Mouse (Mus musculus): ENCODE measurements at regions not wholly inside any gene's neighbourhood (a gene's known extent, or its start where the extent isn't known, plus 50 kb on each side); places are given as distances from the start of the nearest gene placed in this dataset.

- Histone ChIP-seq H3K4me1 (ENCODE audit: insufficient read depth, low read depth, low read length) (no peaks in the 10 kb centered on the region), H3K27me3 (ENCODE audit: insufficient read depth, low read length) (no peaks in the 10 kb centered on the region), H3K4me3 (ENCODE audit: low read depth, low read length) (no peak overlapping the region), H3K36me3 (replicated peaks) (no peaks in the 10 kb centered on the region), H3K9me3 (replicated peaks) (peaks cover 8% of the 10 kb centered on the region)
- no peak for ATAC-seq (ENCODE audit: extremely low read depth, insufficient number of reproducible peaks, low FRiP score, poor library complexity, severe bottlenecking)
- no peak for TF ChIP-seq CTCF (IDR thresholded peaks at IDR 0.05; ENCODE audit: low read depth, low read length)
- no peak for TF ChIP-seq GATA2 (IDR thresholded peaks at IDR 0.05; ENCODE audit: borderline replicate concordance, low read depth, low read length)
- TF ChIP-seq TAL1 (conservative IDR thresholded peaks at IDR 0.05; ENCODE audit: low read depth, low read length) = no peak
- no peak for TF ChIP-seq GATA1 (IDR thresholded peaks at IDR 0.05; ENCODE audit: borderline replicate concordance, low read length)
- no peak for TF ChIP-seq POLR2AphosphoS5 (IDR thresholded peaks at IDR 0.05; ENCODE audit: insufficient replicate concordance, low read depth, low read length)
- no peak for DNase-seq (ENCODE audit: low spot score)
These were observed 234.2 kb upstream of the Tbx18 start for GRCm38 (mm10) chr9:87965103-87965780.

- no peak for TF ChIP-seq CTCF (IDR thresholded peaks at IDR 0.05; ENCODE audit: low read depth, low read length)
- TF ChIP-seq GATA2 (IDR thresholded peaks at IDR 0.05; ENCODE audit: borderline replicate concordance, low read depth, low read length) = no peak
- TF ChIP-seq TAL1 (conservative IDR thresholded peaks at IDR 0.05; ENCODE audit: low read depth, low read length) = no peak
- TF ChIP-seq POLR2AphosphoS5 (IDR thresholded peaks at IDR 0.05; ENCODE audit: insufficient replicate concordance, low read depth, low read length) = no peak
- no peak for TF ChIP-seq GATA1 (IDR thresholded peaks at IDR 0.05; ENCODE audit: borderline replicate concordance, low read length)
- no peak for ATAC-seq (ENCODE audit: extremely low read depth, insufficient number of reproducible peaks, low FRiP score, poor library complexity, severe bottlenecking)
- DNase-seq (ENCODE audit: low spot score) = no peak
- Histone ChIP-seq H3K36me3 (replicated peaks) (no peaks in the 10 kb centered on the region), H3K4me1 (ENCODE audit: insufficient read depth, low read depth, low read length) (no peaks in the 10 kb centered on the region), H3K27me3 (ENCODE audit: insufficient read depth, low read length) (no peaks in the 10 kb centered on the region), H3K9me3 (replicated peaks) (peaks cover 15% of the 10 kb centered on the region), H3K4me3 (ENCODE audit: low read depth, low read length) (no peak overlapping the region)
These were observed 237.4 kb upstream of the Tbx18 start for GRCm38 (mm10) chr9:87968190-87969082.

- Histone ChIP-seq H3K27me3 (ENCODE audit: insufficient read depth, low read length) (no peaks in the 10 kb centered on the region), H3K36me3 (replicated peaks) (no peaks in the 10 kb centered on the region), H3K9me3 (replicated peaks) (peaks cover 12% of the 10 kb centered on the region), H3K4me3 (ENCODE audit: low read depth, low read length) (no peak overlapping the region), H3K4me1 (ENCODE audit: insufficient read depth, low read depth, low read length) (no peaks in the 10 kb centered on the region)
- DNase-seq (ENCODE audit: low spot score) (no peak), ATAC-seq (ENCODE audit: extremely low read depth, insufficient number of reproducible peaks, low FRiP score, poor library complexity, severe bottlenecking) (no peak)
- no peak for TF ChIP-seq POLR2AphosphoS5 (IDR thresholded peaks at IDR 0.05; ENCODE audit: insufficient replicate concordance, low read depth, low read length)
- no peak for TF ChIP-seq GATA2 (IDR thresholded peaks at IDR 0.05; ENCODE audit: borderline replicate concordance, low read depth, low read length)
- TF ChIP-seq GATA1 (IDR thresholded peaks at IDR 0.05; ENCODE audit: borderline replicate concordance, low read length) = no peak
- TF ChIP-seq CTCF (IDR thresholded peaks at IDR 0.05; ENCODE audit: low read depth, low read length) = no peak
- no peak for TF ChIP-seq TAL1 (conservative IDR thresholded peaks at IDR 0.05; ENCODE audit: low read depth, low read length)
These were observed 239.5 kb upstream of the Tbx18 start for GRCm38 (mm10) chr9:87970586-87970985.

- H3K9me3 ChIP-seq (replicated peaks) = peaks cover 15% of the 10 kb centered on the region
- TF ChIP-seq POLR2AphosphoS5 (IDR thresholded peaks at IDR 0.05; ENCODE audit: insufficient replicate concordance, low read depth, low read length) = no peak
- TF ChIP-seq TAL1 (conservative IDR thresholded peaks at IDR 0.05; ENCODE audit: low read depth, low read length) = no peak
- no peak for TF ChIP-seq GATA2 (IDR thresholded peaks at IDR 0.05; ENCODE audit: borderline replicate concordance, low read depth, low read length)
- no peak for TF ChIP-seq GATA1 (IDR thresholded peaks at IDR 0.05; ENCODE audit: borderline replicate concordance, low read length)
- no peak for TF ChIP-seq CTCF (IDR thresholded peaks at IDR 0.05; ENCODE audit: low read depth, low read length)
- ATAC-seq (ENCODE audit: extremely low read depth, insufficient number of reproducible peaks, low FRiP score, poor library complexity, severe bottlenecking) = no peak
- no peaks in the 10 kb centered on the region for H3K27me3 ChIP-seq (ENCODE audit: insufficient read depth, low read length)
- DNase-seq (ENCODE audit: low spot score) = no peak
- H3K4me1 ChIP-seq (ENCODE audit: insufficient read depth, low read depth, low read length) = no peaks in the 10 kb centered on the region
- no peak overlapping the region for H3K4me3 ChIP-seq (ENCODE audit: low read depth, low read length)
- H3K36me3 ChIP-seq (replicated peaks) = no peaks in the 10 kb centered on the region
These were observed 240.7 kb upstream of the Tbx18 start for GRCm38 (mm10) chr9:87971791-87972190.

- ATAC-seq (ENCODE audit: extremely low read depth, insufficient number of reproducible peaks, low FRiP score, poor library complexity, severe bottlenecking) = no peak
- no peak for DNase-seq (ENCODE audit: low spot score)
- TF ChIP-seq GATA2 (IDR thresholded peaks at IDR 0.05; ENCODE audit: borderline replicate concordance, low read depth, low read length) = no peak
- TF ChIP-seq TAL1 (conservative IDR thresholded peaks at IDR 0.05; ENCODE audit: low read depth, low read length) = no peak
- no peak for TF ChIP-seq CTCF (IDR thresholded peaks at IDR 0.05; ENCODE audit: low read depth, low read length)
- no peak for TF ChIP-seq POLR2AphosphoS5 (IDR thresholded peaks at IDR 0.05; ENCODE audit: insufficient replicate concordance, low read depth, low read length)
- no peak for TF ChIP-seq GATA1 (IDR thresholded peaks at IDR 0.05; ENCODE audit: borderline replicate concordance, low read length)
These were observed 242.5 kb upstream of the Tbx18 start for GRCm38 (mm10) chr9:87973531-87973930.

GRCm38 (mm10) chr9:87984910-87985309 lies 253.8 kb upstream of the Tbx18 start:
- Histone ChIP-seq H3K4me3 (ENCODE audit: low read depth, low read length) (no peak overlapping the region), H3K9me3 (replicated peaks) (peaks cover 14% of the 10 kb centered on the region; the same call in 1 of the 2 replicates), H3K4me1 (ENCODE audit: insufficient read depth, low read depth, low read length) (no peaks in the 10 kb centered on the region), H3K36me3 (replicated peaks) (no peaks in the 10 kb centered on the region), H3K27me3 (ENCODE audit: insufficient read depth, low read length) (no peaks in the 10 kb centered on the region)
- ATAC-seq (ENCODE audit: extremely low read depth, insufficient number of reproducible peaks, low FRiP score, poor library complexity, severe bottlenecking) (no peak), DNase-seq (ENCODE audit: low spot score) (no peak)
- TF ChIP-seq POLR2AphosphoS5 (IDR thresholded peaks at IDR 0.05; ENCODE audit: insufficient replicate concordance, low read depth, low read length) (no peak), GATA1 (IDR thresholded peaks at IDR 0.05; ENCODE audit: borderline replicate concordance, low read length) (no peak), TAL1 (conservative IDR thresholded peaks at IDR 0.05; ENCODE audit: low read depth, low read length) (no peak)

More at GRCm38 (mm10) chr9:87973531-87973930, 242.5 kb upstream of the Tbx18 start:
- Histone ChIP-seq H3K4me3 (ENCODE audit: low read depth, low read length) (no peak overlapping the region), H3K4me1 (ENCODE audit: insufficient read depth, low read depth, low read length) (no peaks in the 10 kb centered on the region), H3K36me3 (replicated peaks) (no peaks in the 10 kb centered on the region), H3K9me3 (replicated peaks) (peaks cover 15% of the 10 kb centered on the region), H3K27me3 (ENCODE audit: insufficient read depth, low read length) (no peaks in the 10 kb centered on the region)
